Mouse (Mus musculus) ZHBTc4 (cell line): ENCODE data around the gene Ampd2.

Experiments
- DNase-seq: peaks from one replicate; pipeline ENCODE4 v3.0.0-alpha.2; 2011; ENCODE audit warnings: low read depth, low spot score

The Ampd2 gene

DNA sequence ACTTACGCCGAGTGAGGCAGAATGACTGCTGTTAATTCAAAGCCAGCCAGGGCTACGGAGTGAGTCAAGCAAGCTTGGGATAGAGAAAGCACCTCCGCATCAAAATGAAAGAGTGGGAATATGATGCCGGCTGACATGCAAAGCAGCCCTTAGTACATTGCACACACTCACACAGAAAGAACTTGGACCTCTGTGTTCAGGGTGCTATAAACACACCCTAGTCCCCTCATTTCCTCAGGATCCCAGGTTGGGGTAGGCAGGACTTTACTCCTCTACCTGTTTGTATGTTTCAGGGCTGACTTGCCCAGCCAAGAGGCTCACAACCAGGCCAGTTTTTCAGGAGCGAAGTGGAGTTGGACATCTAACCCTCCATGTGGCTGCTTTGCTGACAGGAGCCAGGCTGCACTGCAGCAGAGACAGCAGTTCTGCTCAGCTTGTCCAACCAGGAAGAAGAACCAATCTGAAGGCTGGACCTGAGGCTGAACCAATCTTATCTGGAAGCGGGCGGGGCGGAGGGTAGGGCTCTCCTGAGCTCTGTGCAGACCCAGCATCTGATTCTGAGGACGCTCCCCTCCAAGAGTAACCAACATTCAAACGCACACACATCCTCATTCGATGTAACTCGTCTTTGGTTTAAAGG lies 17.1 kb downstream of the Ampd2 start:
- DNase-seq: peak; percentile 64

DNA sequence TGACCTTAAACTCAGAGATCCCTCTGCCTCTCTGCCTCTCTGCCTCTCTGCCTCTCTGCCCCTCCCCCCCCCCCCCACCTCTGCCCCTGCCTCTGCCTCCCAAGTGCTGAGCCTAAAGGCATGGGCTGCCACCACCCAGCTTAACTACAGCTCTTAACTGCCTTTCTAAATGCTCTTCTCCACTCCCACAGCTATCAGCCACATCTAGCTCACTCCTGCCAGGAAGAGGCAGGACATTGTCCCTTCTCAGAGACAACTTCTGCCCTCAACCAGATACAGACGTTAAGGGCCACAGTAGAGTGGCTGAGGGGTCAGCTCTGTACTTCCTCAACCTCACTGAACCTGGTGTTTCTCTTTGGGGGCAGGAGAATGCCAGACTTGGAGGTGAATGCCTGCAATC lies 17.6 kb downstream of the Ampd2 start:
- peak; percentile 45 for DNase-seq

DNA sequence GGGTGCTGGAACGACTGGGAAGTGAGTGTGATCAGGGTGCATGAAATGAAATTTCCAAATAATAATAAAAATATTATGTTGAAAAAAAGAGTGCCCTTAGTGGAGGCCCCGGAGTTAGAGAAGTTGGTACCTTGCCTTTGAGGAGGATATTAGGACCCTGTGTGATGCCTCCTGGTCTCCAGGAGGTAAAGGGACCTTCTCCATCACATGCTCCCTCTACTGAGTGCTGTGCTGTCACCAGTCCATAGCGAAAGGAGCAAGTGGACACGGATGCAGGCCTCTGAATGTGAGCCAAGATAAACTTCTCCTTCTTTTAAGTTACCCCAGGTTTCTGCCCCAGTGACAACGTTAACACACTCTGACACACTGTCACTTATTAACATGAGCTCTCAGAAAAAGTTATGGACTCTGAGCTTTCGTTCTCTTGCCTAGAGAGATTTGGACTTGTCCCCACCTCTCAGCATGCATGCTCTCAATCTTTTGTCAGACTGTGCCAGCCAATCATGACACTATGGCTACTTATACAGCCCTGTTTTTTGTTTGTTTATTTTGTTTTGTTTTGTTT lies 19.0 kb downstream of the Ampd2 start:
- no peak for DNase-seq

DNA sequence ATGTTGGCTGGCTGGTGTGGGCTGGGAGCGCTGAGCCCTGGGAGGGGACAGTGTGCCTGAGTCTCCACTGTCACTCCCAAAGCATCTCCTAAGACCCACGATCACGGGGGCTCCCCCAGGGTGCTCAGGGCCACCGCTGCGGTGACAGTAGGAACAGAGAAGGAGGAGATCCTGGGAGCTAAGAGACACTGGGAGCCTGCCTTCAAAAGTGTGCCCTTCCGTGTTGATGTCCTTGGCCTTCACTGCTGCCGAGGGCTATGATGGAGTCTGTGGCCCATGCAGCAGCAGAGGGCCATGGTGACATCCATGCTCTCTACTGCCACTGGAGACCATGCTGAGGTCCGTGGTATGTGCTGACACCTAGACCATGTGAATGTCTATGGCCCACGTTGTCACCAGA lies 20.9 kb downstream of the Ampd2 start:
- no peak for DNase-seq

DNA sequence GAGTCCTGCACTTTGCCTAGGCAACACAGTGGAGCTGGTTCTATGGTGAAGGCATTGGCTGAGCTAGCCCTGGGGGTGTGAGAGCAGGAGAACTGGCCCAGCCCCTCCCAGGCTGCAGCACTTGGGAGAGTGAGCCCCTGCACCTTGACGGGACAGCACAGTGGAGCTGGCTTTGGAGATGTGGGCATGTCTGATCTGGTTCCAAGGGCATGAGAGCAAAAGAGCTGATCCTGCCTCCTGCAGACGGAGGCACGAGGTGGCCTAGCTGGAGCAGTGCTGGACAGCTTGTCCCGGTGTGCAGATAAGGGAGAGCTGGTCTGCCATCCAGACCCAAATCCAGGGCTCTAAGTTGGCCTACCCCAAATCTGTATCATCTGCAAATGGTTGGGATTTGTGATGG lies 21.8 kb downstream of the Ampd2 start:
- no peak for DNase-seq

DNA sequence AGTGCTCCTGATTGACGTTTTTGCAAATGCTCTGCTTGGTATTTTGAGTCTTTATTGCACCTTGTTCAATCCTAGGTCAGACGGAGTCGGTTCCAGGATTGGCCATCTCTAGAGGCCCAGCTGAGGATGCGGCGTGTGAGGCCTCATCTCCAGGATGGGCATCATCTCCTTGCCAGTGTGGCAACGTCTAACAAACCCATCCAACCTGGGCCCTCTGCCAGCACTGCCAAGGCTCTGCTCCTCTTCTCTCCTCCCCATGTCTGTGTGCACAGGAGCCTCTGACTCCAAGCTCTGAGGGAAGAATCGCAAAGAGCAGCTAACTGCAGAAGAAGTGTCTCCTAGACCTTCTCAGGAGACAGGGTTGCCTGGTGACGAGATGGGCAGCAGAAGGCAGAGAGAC lies 23.8 kb downstream of the Ampd2 start:
- no peak for DNase-seq

DNA sequence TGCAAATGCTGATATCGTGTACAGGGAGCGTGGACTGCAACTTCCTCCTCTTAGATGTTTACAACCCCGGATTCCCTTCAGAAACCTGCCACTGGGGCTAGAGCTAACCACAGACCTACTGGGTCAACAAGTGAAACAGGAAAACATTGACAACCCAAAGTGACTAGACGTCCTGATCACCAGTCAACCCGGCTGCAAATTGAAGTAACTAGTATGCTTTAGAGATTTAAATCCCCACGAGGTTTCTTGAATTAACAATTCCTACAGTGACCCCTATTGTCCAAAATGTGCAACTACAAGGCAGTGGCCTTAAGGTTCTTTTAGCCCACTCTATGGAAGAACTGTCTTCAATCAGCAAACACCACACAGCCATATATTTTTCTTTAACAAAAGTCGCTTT lies 25.0 kb downstream of the Ampd2 start:
- peak; percentile 82 for DNase-seq

DNA sequence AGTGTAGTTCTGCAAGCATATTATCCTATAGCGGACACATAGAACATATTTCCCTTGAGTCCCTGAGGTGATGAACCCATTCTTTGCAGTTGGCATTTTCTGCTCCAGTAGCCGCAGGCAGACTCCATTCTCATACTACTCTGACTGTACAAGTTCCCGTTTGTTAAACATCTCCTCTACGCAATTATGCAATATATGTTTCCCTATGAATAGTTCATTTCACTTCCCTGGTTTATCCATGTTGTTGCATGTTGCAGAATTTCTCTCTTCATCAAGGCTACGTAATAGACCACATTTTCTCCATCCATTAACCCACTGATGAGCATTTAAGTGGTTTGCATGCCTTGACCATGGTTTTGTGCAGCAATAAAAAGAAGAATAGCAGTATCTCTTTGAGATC lies 36.0 kb downstream of the Ampd2 start:
- DNase-seq: no peak

DNA sequence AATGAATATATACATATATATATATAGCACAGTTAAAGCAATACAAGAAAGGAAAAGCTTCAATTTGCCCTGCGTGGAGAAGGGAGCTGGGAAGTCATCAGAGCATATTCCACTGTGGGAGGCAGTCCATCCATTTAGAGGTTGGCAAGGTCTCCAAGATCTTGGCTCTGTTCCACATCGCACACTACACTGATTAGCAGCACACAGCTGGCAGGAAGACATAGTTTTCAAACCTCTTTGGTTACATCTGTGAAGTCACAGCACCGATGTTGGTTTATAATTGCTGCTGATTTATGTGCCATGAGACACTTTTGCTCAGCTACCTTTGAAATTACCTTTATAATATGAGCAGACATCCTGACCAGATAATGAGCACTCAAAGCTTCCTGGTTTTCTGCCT lies 38.1 kb downstream of the Ampd2 start:
- no peak for DNase-seq

DNA sequence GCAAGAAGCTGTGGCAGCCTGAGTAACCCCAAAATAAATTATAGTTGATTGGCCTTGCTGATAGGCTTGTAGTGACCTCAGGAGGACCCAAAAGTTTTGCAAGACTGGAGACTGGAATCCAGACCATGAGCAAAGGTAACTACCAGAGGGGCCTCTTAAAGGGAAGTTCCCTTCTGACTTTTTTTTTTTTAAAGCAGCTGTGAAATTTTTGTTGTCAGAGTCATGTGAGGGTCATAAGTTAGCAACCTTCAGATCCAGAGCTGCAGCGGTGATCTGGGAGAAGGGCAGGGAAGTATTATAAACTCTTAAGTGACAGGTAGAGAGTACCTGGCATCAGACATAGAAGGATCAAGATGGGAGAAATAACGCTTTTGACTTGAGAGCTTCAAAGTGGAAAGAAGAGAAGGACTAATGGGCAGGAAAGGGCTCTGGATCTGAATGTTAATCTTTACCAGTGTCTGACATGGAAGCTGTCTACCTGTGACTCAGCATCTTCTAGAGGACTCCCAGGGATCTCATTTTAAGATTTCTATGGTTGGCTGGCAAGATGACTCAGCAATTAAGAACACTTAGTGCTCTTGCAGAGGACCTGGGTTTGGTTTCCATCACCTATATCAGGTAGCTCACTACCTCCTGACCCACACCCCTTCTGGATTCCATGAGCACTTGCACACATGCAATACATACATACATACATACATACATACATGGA lies 39.4 kb downstream of the Ampd2 start:
- DNase-seq: no peak

DNA sequence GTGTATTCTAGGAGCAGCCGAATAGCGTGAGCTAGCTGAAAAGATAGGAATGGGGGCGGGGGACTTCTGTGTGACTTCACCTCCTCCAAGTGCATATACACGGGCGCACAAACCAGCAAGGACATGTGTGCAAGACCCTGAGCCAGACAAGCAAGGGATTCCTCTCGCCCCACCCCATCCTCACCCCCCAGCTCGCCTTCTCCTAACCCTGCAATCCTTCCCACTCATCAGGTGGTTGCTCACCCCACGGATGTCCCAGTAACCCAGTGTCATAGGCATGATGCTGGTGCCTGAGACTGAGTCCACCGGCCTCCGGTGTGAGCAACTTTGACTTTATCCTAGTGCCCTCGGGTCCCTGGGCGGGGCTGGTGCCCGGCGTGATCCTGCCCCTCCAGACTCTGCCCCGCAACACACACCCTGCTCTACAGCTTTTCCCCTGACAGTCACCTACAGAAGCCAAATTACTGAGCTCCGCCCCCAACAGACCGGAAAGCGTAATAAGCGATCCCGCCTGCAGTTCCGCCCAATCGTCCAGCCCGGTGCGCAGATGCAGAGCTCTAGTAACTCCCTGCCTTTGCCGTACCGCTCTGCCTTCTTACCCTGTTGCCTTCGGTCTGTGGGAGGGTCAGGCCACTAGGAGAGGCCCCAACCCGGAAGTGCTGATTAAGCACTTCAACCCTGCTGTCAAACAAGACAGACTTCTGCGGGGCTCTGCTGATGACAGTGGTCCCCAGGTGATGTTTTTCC lies 41.9 kb downstream of the Ampd2 start, which contains the start of gene Gstm4:
Gstm4 (minus strand) TSS at position 501 of the 747 bp plus-strand sequence.
- DNase-seq: peak; percentile 90

DNA sequence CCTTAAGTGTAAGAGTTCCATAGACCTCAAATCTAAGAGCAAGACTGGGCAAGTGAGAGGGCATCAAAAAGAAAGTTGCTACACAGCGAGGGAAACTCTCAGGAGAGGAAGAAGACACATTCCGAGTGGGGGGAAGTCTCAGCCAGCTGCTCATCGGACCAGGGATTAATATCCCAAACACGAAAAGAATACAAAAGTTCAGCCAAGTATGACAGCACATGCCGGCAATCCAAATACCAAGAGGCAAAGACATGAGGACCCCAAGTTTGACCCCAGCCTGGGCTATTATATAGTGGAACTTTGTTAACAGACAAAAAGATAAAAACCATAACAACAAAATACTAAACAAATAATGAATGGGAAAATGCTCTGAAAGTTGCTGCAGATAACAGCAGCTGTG lies 53.3 kb downstream of the Ampd2 start:
- no peak for DNase-seq

DNA sequence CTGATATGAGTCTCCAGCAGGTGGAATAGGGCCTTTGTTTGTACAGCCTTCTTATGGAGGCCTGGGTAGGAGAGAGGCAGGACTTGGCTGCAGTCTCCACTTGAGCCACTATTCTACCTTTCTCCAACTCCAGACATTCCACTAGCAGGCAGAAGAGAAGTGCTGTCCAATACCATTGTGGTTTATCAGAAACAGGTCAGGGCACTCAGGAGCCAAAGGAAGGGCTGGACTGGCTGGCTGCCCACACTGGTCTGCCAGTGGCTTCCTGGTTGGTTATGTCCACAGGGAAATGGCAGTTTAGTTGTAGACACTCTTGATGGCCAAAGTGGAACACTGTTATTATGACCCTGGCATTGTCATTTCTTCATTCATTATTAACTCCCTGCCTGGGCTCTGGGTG lies 54.3 kb downstream of the Ampd2 start:
- DNase-seq: no peak

DNA sequence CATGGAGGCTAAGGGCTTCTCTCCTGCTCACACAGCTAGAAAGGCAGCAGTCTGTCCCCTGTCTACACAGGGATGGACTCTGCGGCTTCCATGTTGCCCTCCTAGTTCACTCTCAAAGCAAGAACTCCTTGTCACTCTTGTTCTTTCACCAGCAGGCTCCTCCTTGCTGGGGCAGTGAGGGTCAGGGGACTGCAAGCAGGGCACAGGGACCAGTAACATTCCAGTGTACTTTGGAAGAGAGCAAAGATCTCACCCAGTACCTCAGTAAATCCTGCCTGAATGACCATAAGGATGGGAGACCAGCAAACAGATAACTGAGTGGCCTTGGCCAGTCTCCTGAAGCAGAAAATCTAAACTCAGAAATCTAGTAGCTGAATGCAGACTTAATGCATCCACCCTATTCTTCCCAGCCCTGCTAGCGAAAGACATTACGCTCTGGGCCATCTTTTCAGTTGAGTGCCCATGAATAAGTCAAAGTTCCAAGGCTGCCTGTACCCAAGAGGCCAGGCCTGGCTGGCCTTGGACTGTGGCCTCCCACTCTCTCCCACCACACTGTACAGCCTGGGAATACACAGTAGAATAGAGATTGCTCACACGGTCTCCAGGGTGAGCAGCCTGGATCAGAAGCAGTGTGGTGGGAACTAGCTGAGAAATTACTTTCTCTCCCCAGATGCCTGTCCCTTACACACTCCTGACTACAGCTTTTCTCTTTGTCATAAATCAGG lies 57.6 kb downstream of the Ampd2 start:
- no peak for DNase-seq

DNA sequence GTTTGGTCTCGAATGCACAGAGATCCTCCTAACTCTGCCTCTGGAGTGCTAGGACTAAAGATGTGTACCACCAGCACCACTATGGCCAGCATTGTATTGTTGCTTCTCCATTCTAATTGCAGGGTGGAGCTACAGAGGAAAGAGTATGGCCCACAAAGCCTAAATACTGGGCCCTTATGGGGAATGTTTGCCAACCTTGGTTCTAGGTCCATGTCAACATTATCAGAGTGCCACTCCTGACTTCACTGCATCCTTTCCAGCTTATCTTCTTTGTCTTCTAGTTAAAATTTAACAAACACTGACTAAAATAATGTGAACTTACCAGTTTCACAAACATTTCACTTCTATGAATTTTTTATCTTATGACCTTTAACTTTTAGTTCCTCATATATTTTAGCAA lies 59.9 kb downstream of the Ampd2 start:
- DNase-seq: no peak

DNA sequence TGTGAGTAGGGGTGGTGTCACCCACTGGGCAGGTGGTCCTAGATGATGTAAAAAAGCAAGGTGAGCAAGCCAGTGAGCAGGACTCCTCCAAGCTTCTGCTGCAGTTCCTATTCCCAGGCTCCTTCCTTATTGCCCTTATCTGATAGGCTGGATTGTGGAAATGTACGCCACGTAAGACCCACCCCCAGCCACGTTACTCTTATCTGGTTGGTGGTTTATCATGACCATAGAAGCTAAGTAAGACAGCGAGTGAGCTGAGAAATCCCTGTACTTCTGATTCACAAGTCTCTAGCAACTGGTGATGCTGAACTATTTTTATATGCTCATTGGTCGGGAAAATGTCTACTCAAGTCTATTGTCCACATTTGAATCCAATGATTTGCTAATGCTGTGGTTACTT lies 60.4 kb downstream of the Ampd2 start:
- DNase-seq: no peak

DNA sequence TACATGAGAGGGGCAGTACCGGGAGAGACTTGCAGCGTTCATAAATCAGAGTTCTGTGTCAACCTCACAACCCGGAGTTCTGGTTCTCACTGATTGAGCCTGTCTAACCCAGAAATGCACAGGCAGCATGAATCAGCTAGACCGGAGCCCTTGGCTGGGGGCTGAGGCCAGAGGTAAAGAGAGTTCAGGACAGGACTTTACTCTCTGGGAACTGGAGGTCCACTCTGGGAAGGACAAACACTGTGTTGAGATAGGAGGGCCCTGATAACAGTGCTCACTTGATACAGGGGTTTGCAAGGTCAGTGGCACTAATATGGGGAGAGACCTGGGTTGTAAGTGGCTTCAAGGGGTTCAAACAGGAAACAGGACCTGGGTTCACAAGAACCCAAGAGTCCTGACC lies 61.1 kb downstream of the Ampd2 start:
- no peak for DNase-seq
